Mouse (Mus musculus) embryonic fibroblast, embryonic 13.5 days (primary cell): ENCODE results near the gene Itgal.

ENCODE experiments used
- CTCF ChIP-seq: IDR thresholded peaks from 2 replicates; pipeline ENCODE4 v1.5.1; 2011; ENCODE audit warnings: mild to moderate bottlenecking, control low read depth, low read length, moderate library complexity, borderline replicate concordance; ENCODE audit not compliant: insufficient read depth
- POLR2A ChIP-seq: IDR thresholded peaks from 2 replicates; pipeline ENCODE4 v1.6.1; 2011; ENCODE audit warnings: low read depth, mild to moderate bottlenecking, control low read depth, low read length, moderate library complexity

DNA sequence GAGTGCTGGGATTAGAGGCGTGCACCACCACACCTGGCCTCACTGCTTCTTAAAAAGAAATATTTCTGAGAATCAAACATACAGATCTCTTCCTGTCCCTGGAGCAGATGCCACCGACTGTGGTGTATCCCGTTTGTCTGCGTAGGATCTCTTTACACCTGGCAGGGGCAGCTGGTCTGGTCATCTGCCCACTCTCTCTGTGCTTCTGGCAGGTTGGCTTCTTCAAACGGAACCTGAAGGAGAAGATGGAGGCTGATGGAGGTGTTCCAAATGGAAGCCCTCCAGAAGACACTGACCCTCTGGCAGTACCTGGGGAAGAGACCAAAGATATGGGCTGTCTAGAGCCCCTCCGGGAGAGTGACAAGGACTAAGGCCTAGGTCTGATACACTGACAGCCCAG lies 37.2 kb downstream of the Itgal start:
- TF ChIP-seq CTCF (no peak), POLR2A (no peak)
